Mouse (Mus musculus) neural tube, embryonic 12.5 days (tissue): ENCODE results near the gene Tbxas1. TPM values are rescaled to one million over a fixed set of nuclear protein-coding genes. Genes with fewer than 3 reads are reported as not detected.

ENCODE experiments used
- ATAC-seq: fragments of 200-750 bp; cut with Nextera tagmentation; 2 replicates; pipeline ENCODE4 v1.8.0; 2017; ENCODE audit warnings: low read depth, mild to moderate bottlenecking, moderate TSS enrichment, moderate library complexity; ENCODE audit not compliant: low FRiP score
- H3K27ac ChIP-seq: fragments of 300-500 bp; sonication (generic); 2 replicates; pipeline ENCODE4 v1.5.1; 2016
- H3K27me3 ChIP-seq: fragments of 300-500 bp; sonication (generic); replicated peaks from 2 replicates; pipeline ENCODE4 v1.6.1; 2016; ENCODE audit warnings: mild to moderate bottlenecking
- H3K36me3 ChIP-seq: fragments of 300-500 bp; sonication (generic); 2 replicates; pipeline ENCODE4 v1.6.1; 2016; ENCODE audit warnings: mild to moderate bottlenecking
- H3K4me1 ChIP-seq: fragments of 300-500 bp; sonication (generic); 2 replicates; pipeline ENCODE4 v1.6.1; 2016
- H3K4me2 ChIP-seq: fragments of 300-500 bp; sonication (generic); replicated peaks from 2 replicates; pipeline ENCODE4 v1.6.1; 2016; ENCODE audit warnings: mild to moderate bottlenecking
- H3K4me3 ChIP-seq: fragments of 300-500 bp; sonication (generic); 2 replicates; pipeline ENCODE4 v1.5.1; 2016
- H3K9ac ChIP-seq: fragments of 300-500 bp; sonication (generic); 2 replicates; pipeline ENCODE4 v1.6.1; 2016; ENCODE audit warnings: mild to moderate bottlenecking
- H3K9me3 ChIP-seq: fragments of 300-500 bp; sonication (generic); 2 replicates; pipeline ENCODE4 v1.6.1; 2016; ENCODE audit warnings: mild to moderate bottlenecking
- WGBS: fragments of 180-500 bp; shearing (Covaris S2); methylation state at CpG from one replicate; pipeline ENCODE4 v1.1.7; 2016; 5-methylcytosine and 5-hydroxymethylcytosine counted together
- polyA plus RNA-seq: library from polyadenylated mRNA; unstranded; fragments of >200 nt; fragmentation: Nextera tagmentation; extraction: Ambion mirVana; gene quantifications from 2 replicates; pipeline ENCODE4 v1.2.1, GENCODE M21; 2016

Gene Tbxas1
- 2.0 and 2.3 TPM in 2 replicates for polyA plus RNA-seq

- Histone ChIP-seq H3K36me3 (peaks cover 1% of the 10 kb centered on the region; the same call in 1 of the 2 replicates), H3K4me1 (peaks cover 31% of the 10 kb centered on the region), H3K9ac (peak within 1 kb of the TSS; percentile 100), H3K4me2 (peak within 1 kb of the TSS; percentile 67), H3K27me3 (no peaks in the 10 kb centered on the region; the same call in 1 of the 2 replicates), H3K9me3 (no peaks in the 10 kb centered on the region), H3K4me3 (peak within 1 kb of the TSS; percentile 99), H3K27ac (peak within 1 kb of the TSS; percentile 91)
- ATAC-seq: no peak; the same call in 1 of the 2 replicates
- under 1% methylated on average over 64 of the region's 77 CpGs for WGBS
Measured at GRCm38 (mm10) chr6:38875258-38876070, at the start of gene Tbxas1. Tbxas1 (plus strand) TSS chr6:38875404.

DNA sequence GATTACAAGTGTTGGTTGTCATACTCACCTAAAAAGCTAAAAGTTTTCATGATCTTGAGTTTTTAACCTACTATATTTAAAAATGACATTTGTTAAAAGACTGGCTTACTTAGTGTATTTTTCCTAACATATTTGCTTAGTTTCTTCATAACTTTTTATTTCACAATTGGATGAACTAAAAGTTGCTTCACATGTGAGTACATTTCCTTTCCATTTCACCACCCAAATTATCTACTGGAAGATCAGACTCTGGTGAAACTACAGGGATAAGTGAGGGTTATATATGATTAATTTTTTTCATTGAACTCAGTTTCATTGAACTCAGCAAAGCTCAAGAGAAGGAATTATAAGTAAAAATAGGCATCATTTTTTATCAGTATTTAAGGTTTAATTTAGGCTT lies 49.3 kb upstream of the Tbxas1 start:
- Histone ChIP-seq H3K9ac (no peak overlapping the region), H3K36me3 (no peaks in the 10 kb centered on the region), H3K4me2 (no peak overlapping the region), H3K9me3 (no peaks in the 10 kb centered on the region), H3K27me3 (no peaks in the 10 kb centered on the region), H3K4me1 (no peaks in the 10 kb centered on the region), H3K4me3 (no peak overlapping the region), H3K27ac (no peak overlapping the region)
- no peak for ATAC-seq

- no peak overlapping the region for H3K4me3 ChIP-seq
- no peak overlapping the region for H3K27ac ChIP-seq
- H3K4me2 ChIP-seq: no peak overlapping the region
- no peaks in the 10 kb centered on the region for H3K4me1 ChIP-seq
- no peak overlapping the region for H3K9ac ChIP-seq
- no peaks in the 10 kb centered on the region for H3K36me3 ChIP-seq
- H3K27me3 ChIP-seq: no peaks in the 10 kb centered on the region
- no peak for ATAC-seq
- 89% methylated on average over 3 of the region's 3 CpGs for WGBS
- H3K9me3 ChIP-seq: no peaks in the 10 kb centered on the region
Measured at GRCm38 (mm10) chr6:38826857-38827256, 48.3 kb upstream of the Tbxas1 start.

- H3K4me3 ChIP-seq: no peak overlapping the region
- no peaks in the 10 kb centered on the region for H3K27me3 ChIP-seq
- H3K36me3 ChIP-seq: no peaks in the 10 kb centered on the region
- H3K4me1 ChIP-seq: no peaks in the 10 kb centered on the region
- no peak overlapping the region for H3K4me2 ChIP-seq
- no peaks in the 10 kb centered on the region for H3K9me3 ChIP-seq
- H3K9ac ChIP-seq: no peak overlapping the region
- no peak for ATAC-seq
- 84% methylated on average over 5 of the region's 5 CpGs for WGBS
- H3K27ac ChIP-seq: no peak overlapping the region
Measured at GRCm38 (mm10) chr6:38827435-38827834, 47.8 kb upstream of the Tbxas1 start.

DNA sequence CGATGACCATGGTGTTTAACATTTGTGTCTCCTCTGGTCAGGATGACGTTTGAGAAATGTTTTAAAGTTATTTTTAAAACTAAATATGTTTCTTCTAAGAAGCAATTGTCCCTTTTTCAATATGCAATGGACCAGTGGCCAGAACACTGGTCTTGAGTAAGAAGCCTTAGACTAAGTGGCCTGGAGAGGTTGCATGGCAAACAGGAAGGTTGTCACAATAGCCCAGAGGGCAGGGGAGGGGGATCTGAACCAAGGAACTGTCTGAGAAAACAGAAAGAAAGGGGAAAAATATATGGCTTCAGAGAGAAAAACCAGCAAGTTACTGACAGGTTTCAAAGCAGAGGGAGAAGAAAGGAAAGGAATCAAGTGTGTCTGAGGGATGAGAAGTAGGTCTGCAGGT lies 47.0 kb upstream of the Tbxas1 start:
- no peaks in the 10 kb centered on the region for H3K36me3 ChIP-seq
- no peaks in the 10 kb centered on the region for H3K9me3 ChIP-seq
- no peaks in the 10 kb centered on the region for H3K4me1 ChIP-seq
- no peaks in the 10 kb centered on the region for H3K27me3 ChIP-seq
- no peak overlapping the region for H3K4me3 ChIP-seq
- H3K27ac ChIP-seq: no peak overlapping the region
- no peak for ATAC-seq
- 95% methylated on average over 2 of the region's 2 CpGs for WGBS
- H3K4me2 ChIP-seq: no peak overlapping the region
- no peak overlapping the region for H3K9ac ChIP-seq

- WGBS: 80% methylated on average over 3 of the region's 3 CpGs
Measured at GRCm38 (mm10) chr6:38829452-38829851, 45.8 kb upstream of the Tbxas1 start.

DNA sequence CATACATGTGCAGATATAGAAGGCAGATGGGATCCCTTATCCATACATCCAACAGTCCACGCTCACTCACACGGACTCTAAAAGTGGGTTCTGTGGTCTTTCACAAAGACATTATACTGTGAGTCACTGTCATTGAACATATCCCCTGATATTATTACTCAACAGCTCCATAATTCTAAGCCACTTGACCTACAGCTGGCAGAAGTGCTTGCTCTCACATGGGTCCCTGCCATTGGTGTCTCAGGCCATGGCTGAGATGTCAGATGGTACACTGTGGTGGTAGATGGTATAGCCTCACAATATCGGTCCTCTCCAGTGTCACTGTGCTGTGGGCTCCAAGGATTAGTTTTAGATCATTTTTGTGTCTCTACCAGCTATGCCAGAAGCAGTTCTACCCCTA lies 41.5 kb upstream of the Tbxas1 start:
- no peak for ATAC-seq
- peaks cover 9% of the 10 kb centered on the region; the same call in 1 of the 2 replicates for H3K4me1 ChIP-seq
- no peak overlapping the region for H3K4me2 ChIP-seq
- no peak overlapping the region for H3K9ac ChIP-seq
- H3K4me3 ChIP-seq: no peak overlapping the region
- H3K27ac ChIP-seq: no peak overlapping the region
- no peaks in the 10 kb centered on the region for H3K9me3 ChIP-seq
- WGBS: 91% methylated on average over 3 of the region's 3 CpGs
- peaks cover 6% of the 10 kb centered on the region for H3K36me3 ChIP-seq
- H3K27me3 ChIP-seq: no peaks in the 10 kb centered on the region

More at GRCm38 (mm10) chr6:38829452-38829851, 45.8 kb upstream of the Tbxas1 start:
- H3K4me1 ChIP-seq: peaks cover 3% of the 10 kb centered on the region; the same call in 1 of the 2 replicates
- no peak overlapping the region for H3K4me2 ChIP-seq
- no peak overlapping the region for H3K4me3 ChIP-seq
- no peaks in the 10 kb centered on the region for H3K36me3 ChIP-seq
- no peaks in the 10 kb centered on the region for H3K9me3 ChIP-seq
- ATAC-seq: no peak
- no peak overlapping the region for H3K9ac ChIP-seq
- H3K27ac ChIP-seq: no peak overlapping the region
- H3K27me3 ChIP-seq: no peaks in the 10 kb centered on the region

GRCm38 (mm10) chr6:38834727-38835126 lies 40.5 kb upstream of the Tbxas1 start:
- ATAC-seq: no peak
- WGBS: 83% methylated on average over 2 of the region's 2 CpGs

GRCm38 (mm10) chr6:38835217-38835616 lies 40.0 kb upstream of the Tbxas1 start:
- Histone ChIP-seq H3K27ac (no peak overlapping the region), H3K9me3 (no peaks in the 10 kb centered on the region), H3K4me1 (peaks cover 10% of the 10 kb centered on the region; the same call in 1 of the 2 replicates), H3K4me3 (no peak overlapping the region), H3K9ac (no peak overlapping the region), H3K36me3 (peaks cover 6% of the 10 kb centered on the region), H3K27me3 (no peaks in the 10 kb centered on the region), H3K4me2 (no peak overlapping the region)
- 87% methylated on average over 1 of the region's 1 CpGs for WGBS
- ATAC-seq: no peak

More at GRCm38 (mm10) chr6:38834727-38835126, 40.5 kb upstream of the Tbxas1 start:
- Histone ChIP-seq H3K9me3 (no peaks in the 10 kb centered on the region), H3K27me3 (no peaks in the 10 kb centered on the region), H3K4me1 (peaks cover 9% of the 10 kb centered on the region; the same call in 1 of the 2 replicates), H3K4me3 (no peak overlapping the region), H3K36me3 (peaks cover 6% of the 10 kb centered on the region), H3K4me2 (no peak overlapping the region), H3K27ac (no peak overlapping the region), H3K9ac (no peak overlapping the region)

GRCm38 (mm10) chr6:38838061-38838460 lies 37.1 kb upstream of the Tbxas1 start:
- peaks cover 20% of the 10 kb centered on the region for H3K4me1 ChIP-seq
- no peaks in the 10 kb centered on the region for H3K9me3 ChIP-seq
- H3K36me3 ChIP-seq: peaks cover 6% of the 10 kb centered on the region
- H3K9ac ChIP-seq: no peak overlapping the region
- ATAC-seq: no peak
- no peak overlapping the region for H3K27ac ChIP-seq
- H3K4me2 ChIP-seq: no peak overlapping the region
- WGBS: 75% methylated on average over 4 of the region's 4 CpGs
- H3K27me3 ChIP-seq: no peaks in the 10 kb centered on the region
- no peak overlapping the region for H3K4me3 ChIP-seq

GRCm38 (mm10) chr6:38839891-38840290 lies 35.3 kb upstream of the Tbxas1 start:
- H3K27ac ChIP-seq: no peak overlapping the region
- H3K4me2 ChIP-seq: no peak overlapping the region
- WGBS: 84% methylated on average over 4 of the region's 4 CpGs
- no peak for ATAC-seq
- H3K27me3 ChIP-seq: no peaks in the 10 kb centered on the region
- peaks cover 6% of the 10 kb centered on the region for H3K36me3 ChIP-seq
- peaks cover 16% of the 10 kb centered on the region for H3K4me1 ChIP-seq
- H3K9me3 ChIP-seq: no peaks in the 10 kb centered on the region
- no peak overlapping the region for H3K4me3 ChIP-seq
- H3K9ac ChIP-seq: no peak overlapping the region

- no peak for ATAC-seq
- no peak overlapping the region for H3K4me3 ChIP-seq
- no peak overlapping the region for H3K4me2 ChIP-seq
- no peaks in the 10 kb centered on the region for H3K27me3 ChIP-seq
- WGBS: 83% methylated on average over 2 of the region's 2 CpGs
- H3K9me3 ChIP-seq: no peaks in the 10 kb centered on the region
- peaks cover 17% of the 10 kb centered on the region for H3K4me1 ChIP-seq
- peaks cover 6% of the 10 kb centered on the region for H3K36me3 ChIP-seq
- H3K27ac ChIP-seq: no peak overlapping the region
- H3K9ac ChIP-seq: no peak overlapping the region
Measured at GRCm38 (mm10) chr6:38840380-38840779, 34.8 kb upstream of the Tbxas1 start.

DNA sequence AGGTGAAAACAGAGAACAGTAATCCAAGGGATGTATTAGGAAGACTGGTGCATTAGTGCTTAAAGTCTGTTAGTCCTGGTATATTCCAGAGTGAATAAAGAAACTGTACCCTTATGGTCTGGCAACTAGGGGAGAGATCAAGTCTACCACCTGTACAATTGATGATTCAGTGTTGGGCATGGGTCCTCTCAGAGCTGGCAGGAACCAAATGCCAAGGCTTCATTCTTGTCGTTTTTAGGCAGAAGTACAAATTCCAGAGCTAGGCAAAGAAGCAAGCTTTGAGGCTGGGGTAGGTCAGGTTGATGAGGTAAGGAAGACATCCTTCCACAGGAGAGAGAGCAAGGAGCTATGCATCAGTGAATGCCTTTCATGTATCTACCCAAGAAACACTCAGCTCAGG lies 34.4 kb upstream of the Tbxas1 start:
- Histone ChIP-seq H3K4me3 (no peak overlapping the region), H3K27me3 (no peaks in the 10 kb centered on the region), H3K27ac (no peak overlapping the region), H3K9ac (no peak overlapping the region), H3K36me3 (peaks cover 6% of the 10 kb centered on the region), H3K4me2 (no peak overlapping the region), H3K4me1 (peaks cover 21% of the 10 kb centered on the region), H3K9me3 (no peaks in the 10 kb centered on the region)
- ATAC-seq: no peak
- WGBS: 83% methylated on average over 1 of the region's 1 CpGs
